Mouse (Mus musculus): ENCODE measurements around the gene Ldb2.

Gene Ldb2

DNA sequence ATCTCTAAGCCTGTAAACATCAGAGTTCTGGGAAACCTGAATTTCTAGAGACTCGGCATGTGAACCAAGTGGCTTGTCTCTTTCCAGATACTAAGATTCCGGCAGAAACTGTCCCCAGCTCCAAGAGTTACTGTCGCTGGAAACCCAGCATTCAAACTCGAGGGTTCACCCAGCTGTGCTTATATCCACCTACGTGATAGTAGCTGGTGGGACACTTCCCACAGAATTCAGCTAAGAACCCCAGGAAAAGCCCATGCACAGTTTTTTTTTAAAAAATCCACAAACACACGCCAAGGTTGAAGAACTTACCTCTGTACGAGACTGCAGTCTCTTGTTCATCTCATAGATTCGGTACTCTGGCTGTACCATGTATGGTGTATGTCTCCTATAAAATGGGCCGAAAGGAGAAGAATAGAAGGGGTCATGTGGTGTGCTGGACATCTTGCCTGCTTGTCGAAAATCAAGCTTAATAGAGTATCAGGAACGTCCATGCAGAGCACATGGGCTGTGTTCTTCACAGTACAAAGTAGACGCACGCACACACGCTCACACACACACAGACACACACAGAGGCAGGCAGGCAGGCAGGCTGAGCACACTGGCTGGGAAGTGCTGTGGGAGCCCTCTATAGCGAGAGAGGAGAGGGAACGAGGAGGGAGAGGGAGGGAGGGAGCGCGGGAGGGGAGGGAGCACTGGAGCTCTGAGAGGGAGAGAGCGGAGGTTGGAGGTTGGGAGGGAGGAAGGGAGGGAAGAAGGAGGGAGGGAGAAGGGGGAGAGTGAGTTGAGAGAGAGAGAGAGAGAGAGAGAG, at the start of gene Ldb2:
Ldb2 (minus strand) TSS at position 628 of the 808 bp plus-strand sequence.
- peak; percentile 36 for DNase-seq (ENCODE audit: low spot score)

DNA sequence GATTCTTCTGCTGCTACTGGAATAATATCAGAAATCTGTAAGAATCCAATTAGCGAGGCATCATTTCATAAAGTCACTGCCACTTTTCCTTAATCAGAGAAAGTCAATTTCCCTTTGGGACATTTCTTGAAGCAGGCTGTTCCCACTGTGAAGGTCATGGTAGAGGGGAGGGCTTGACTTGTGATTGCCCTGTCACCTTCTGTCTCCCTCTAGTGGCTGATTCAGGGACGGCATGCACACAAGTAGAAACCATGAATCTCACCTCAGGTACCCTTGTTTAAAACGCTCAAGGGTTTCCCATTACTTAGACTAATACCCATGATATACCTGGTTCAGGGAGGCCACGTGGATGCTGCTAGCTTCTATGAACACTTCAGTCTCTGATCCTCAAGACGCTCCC, 31.8 kb upstream of the Ldb2 start:
- peak; percentile 32 for DNase-seq (ENCODE audit: low spot score)

DNA sequence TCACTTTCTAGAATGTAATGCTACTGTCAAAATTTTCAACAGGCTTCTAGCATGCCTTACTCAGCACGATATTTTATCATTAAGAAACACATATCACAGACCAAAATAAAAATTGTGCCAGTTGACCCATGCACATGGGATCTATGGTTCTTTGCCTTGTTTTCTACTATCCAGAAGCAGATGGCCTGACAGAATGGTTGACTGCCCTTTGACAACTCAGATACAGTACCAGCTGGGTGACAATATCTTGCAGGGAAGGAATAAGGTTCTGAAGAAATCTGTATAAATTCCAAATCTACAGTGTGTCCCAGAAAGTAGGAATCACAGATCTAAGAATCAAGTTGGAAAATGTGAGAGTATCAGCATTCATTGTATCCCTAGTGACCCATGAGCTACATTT, 16.0 kb upstream of the Ldb2 start:
- DNase-seq (ENCODE audit: low spot score), result no peak

DNA sequence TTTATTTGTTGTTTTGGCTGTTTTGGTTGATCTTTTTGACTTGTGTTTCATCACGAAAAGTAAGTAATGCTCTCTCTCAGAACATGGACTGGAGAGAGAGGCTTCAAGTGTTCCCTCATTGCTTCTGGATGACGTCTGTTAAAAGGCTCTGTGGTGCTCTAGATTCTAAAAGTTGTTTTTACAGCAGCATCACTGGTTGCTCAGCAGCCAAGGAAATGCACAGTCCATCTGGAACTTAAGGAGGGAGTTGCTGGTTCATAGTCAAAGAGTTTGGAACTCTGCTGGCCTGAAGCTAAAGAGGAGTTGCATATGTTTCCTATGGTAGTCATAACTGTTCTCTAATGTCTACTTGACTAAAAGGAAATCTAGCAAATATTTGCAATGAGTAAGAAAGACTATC, 6.5 kb upstream of the Ldb2 start:
- DNase-seq (ENCODE audit: low spot score), result no peak

DNA sequence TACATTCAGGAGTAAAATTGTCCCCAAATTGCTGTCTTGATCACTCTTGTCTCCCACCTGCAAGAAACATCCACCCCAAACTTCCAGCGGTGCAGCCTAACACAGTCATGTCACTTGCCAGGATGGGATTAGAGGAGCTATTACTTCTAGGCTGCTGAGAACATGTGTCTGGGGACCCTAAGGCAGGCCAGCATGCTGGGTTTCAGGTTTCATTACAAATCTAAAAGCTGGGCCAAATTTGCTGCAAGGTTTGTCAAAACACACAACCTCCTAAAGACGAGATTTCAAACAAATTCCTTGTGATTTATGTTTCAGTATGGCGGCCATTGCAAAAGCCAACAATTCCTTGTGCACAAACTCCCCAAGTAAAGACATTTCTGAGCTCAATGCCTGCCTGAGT, 1.6 kb upstream of the Ldb2 start:
- DNase-seq (ENCODE audit: low spot score), result no peak

DNA sequence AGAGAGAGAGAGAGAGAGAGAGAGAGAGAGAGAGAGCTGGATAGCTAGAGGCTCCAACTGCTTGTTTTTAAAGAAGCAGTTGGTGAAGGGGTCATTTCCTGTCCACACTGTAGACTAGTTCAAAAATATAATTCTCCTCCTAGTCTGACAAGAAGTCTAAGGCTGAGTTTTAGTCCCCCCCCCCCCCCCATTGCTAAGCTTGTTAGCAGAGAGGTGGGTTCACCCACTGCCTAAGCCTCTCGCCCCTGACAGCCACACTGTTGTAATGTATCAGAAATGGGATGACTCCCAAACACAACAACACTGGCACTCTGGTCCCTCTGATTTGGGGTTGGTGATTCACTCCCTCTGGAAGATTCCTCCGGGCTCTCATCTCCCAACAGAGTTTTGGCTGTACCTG, 381 bp upstream of the Ldb2 start:
- no peak for DNase-seq (ENCODE audit: low spot score)

DNA sequence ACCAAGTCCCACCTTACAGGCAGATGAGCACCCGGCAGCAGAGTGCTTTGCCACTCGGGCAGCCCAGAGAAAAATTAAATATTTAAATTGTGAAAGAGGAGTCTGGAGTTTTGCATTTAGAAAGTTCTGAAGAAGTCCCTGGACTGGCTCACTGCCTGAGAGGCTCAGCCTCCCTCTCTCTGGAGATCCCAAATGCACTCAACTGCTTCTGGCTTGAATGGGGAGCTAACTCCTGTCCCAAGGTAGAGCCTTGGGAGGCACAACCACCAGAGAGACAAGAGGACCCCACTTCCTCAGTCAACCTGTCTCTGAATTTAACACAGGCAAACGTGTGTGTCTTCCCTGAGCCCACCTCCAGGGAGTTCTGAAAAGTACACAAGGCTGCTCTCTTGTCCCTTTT, 987 bp downstream of the Ldb2 start:
- no peak for DNase-seq (ENCODE audit: low spot score)

DNA sequence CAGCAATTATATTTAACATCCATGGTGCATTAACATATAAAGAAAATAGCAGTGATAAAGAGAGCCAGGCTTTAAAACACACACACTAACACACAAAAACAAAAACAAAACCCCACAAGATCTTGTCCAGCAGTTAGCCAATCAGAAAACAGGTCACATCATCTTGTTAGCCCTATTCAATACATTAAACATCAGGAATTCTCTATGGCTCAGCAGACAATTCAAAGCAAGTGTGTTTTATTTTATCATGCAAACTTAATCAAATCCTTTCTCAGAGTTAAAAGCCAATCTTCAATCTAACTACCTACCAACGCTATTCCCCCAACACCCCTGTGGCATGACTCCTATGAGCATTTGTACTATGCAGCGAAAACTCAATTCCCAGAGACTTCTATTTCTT, 1.4 kb downstream of the Ldb2 start:
- DNase-seq (ENCODE audit: low spot score), result no peak

DNA sequence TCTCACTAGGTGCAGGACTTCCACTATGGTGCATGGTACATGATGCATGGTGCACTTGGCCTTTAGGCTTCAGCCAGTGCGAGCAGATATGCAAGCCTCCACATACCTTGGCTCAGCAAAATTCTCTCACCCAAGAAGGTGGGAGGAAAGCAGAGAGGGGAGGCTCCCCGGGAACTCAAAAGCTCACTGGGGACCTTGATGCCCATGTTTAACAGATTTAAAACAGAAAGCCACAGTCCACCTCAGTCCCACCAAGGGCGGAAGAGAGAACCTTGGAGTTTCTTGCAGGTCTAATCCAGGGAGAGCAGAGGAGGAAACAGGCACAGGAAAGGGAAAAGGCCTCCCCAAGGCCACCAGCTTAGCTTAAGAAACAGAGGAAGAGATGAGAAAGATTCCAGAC, 14.9 kb downstream of the Ldb2 start:
- DNase-seq (ENCODE audit: low spot score), result no peak

DNA sequence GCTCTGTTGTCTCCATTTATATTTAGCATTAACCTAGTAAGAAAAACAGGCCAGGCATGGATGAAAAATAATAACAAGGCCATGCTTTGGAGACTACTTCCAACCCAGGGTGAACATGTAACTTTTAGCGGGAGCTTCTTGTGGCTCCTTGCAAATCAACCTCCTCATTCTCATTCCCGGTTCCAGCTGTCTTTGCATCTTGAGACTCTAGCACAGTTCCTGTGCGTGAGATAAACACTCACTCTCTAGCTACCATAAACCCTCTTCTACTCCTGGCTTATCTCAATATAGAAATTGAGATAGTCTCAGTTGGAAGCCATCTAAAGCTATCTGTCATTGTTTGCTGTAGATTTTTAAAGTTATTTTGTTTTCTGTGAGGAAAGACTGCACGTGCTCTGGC, 20.1 kb downstream of the Ldb2 start:
- no peak for DNase-seq (ENCODE audit: low spot score)

DNA sequence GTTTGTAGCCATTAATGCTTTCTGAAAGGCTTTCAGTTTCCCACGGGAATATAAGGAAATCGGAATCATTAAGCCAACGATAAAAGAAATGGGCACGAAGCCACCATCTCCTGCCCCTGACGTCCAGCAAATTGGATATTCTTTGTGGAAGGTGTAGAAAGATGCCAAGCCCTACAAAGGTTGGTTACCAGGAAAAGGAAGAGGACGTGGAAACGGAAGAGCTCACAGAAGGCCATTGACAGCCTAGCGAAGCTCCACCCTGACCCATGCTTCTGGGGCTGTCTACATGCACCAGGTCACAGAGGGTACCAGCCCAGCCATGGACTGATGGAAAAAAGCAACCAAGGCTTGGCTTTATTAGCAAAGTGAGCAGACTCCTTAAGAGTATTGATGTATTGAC, 31.0 kb downstream of the Ldb2 start:
- peak; percentile 21 for DNase-seq (ENCODE audit: low spot score)

DNA sequence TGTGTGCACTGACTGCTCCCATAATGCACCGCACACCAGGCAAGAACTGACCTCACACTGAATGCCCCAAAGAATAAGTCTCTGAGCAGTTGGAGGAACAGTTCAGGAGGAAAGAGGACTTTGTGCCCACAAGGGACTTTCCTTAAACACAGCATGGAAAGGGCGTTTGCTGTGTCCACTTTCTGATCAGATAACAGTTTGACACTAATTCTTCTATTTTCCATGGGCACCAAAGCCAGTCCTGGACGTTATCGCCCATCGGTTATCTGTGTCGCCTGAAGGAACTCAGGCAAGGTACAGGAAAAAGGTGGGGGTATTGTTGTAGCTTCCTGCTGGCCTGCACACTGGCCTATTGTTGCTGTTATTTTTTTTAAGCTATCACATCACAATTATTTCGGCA, 34.6 kb downstream of the Ldb2 start:
- DNase-seq (ENCODE audit: low spot score), result peak; percentile 83

DNA sequence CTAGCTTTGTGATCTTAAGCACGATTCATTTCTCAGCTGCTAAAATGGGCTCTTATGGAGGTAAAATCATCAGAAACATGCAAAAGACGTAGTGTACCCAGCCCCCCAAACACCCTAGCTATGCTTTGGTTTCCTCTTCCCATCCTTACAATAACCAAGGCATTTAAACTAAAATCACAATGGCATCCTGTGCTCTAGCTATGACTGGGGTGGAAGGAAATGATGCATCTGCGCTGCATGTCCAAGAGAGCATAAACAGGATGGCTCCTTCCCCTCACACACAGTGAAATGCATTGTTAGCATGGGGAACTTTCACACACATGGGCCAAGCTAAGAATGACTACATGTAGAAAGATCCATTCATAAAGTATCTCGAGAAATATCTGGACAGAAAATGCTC, 40.3 kb downstream of the Ldb2 start:
- peak; percentile 62 for DNase-seq (ENCODE audit: low spot score)

DNA sequence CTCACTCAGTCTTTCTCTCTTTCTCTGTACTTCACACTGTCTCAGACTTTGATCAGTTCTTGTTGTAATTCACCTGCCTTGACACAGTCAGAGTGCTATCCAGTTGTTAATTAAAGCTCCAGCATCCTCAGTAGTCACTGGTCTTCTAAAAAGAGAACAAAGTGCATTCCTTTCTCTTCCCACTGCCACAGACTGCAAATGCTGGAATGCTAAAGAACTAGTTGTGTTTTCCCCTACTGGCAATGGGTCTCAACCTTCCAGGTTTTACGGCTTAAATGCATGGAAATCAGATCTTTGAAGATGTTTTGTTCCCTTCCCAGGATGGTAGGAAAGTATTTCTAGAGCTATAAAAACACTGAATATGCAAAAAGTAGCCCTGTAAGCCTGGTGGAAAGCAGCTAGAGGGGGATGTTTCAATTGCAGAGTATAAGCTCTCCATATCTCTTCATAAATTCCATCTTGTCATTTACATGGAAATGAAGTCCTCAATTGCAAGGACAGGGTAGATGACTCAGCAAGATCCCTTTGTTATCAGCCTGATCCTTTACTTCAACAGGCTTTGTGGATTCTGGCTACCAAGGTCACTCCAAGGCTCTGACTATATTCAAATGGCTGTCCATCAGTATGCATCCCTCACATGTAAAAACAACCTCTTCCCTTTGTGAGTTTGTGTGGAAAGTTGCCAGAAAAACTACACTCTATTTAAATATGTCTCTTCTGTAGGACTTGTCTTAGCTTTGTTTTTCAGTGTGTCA, 45.1 kb downstream of the Ldb2 start:
- DNase-seq (ENCODE audit: low spot score), result no peak

DNA sequence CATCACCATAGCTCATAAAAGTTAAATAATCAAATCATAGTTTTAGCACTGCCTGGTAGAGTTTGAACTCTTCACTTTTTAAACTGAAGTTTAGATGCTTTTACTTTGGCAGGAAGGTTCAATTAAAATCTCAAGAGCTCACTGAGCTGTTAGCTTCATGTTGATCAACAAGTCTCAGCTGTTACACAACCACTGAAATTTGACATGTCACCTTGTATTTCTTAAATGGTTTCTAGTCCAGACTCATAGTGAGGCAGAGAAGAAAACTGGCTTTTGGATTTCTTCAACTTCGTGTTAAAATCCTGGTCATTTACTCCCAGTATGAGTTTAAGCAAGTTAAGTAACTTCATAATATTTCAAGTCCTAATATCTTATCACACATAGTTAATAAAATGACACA, 53.8 kb downstream of the Ldb2 start:
- no peak for DNase-seq (ENCODE audit: low spot score)

DNA sequence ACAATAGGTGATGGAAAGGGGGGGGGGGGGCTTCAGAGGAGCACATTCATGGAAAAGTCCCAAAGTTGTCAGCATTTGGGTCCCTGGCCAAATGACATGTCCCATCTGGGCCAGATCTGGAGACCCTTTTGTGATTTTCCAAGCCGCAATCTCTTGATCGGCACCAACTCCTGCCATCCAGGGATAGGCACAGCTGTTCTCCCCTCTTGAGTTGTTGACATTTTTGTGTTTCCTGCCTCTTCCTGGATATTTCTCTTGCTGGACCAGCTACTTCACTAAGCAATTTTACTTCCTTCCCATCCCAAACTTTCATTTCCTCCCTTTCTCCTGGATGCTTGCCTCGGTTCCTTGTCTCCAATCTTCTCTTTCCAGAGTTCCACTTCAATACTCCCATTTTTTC, 63.1 kb downstream of the Ldb2 start:
- peak; percentile 34 for DNase-seq (ENCODE audit: low spot score)

DNA sequence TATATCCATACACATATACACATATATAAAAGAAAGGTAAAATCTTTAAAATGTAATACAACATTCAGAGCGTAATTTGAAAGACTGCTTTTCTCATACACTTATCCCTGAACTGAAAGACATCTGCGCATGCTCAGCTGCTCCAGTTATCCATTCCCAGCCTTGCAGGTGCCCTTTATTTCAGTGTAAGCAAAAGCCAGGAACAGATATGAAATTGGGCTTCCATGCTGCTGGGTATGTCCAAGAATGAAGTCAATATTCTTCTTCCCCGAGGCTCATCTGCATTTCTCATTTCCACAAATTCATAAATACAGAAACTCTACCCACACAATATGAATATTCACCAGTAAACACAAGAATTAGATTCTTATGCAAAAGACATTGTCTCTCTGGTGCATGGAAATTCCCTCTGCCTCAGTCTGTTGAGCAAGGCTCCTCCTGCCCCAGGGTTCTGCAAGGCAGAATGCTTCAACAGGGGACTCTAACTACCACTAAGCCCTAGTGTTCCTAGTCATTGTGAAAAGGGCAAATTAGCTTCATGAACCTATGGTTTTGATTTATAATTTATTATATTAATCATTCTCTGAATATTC, 65.3 kb downstream of the Ldb2 start:
- no peak for DNase-seq (ENCODE audit: low spot score)

DNA sequence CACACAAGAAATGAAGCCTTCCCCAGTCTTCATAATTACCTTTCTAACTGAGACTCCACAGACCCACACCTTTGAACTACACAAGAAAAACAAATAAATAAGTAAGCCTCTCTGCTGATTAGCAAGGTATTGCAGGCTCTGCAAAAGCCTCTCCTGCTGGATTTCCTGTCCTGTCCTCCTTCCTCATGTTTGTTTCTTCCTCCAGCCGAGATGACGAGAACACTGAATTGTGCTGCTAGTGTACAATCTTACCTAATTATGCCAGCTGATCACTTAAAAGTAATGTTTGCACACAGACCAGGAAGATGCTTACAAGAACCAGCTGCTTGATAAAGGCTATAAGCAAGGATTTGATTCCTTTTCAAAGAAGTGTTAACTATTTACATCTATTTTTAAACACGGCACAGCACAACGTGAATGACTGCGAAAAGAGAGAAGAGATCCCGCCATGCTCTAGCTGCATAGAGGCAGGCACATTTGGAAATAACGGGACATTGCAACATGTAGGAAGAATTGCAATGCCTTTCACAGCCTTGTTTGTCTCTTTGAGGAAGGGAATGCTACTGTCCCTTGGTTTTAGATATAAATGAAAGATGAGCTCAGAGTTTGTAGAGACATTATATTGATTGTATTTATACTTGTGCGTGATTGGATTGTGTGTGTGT, 69.7 kb downstream of the Ldb2 start:
- no peak for DNase-seq (ENCODE audit: low spot score)

DNA sequence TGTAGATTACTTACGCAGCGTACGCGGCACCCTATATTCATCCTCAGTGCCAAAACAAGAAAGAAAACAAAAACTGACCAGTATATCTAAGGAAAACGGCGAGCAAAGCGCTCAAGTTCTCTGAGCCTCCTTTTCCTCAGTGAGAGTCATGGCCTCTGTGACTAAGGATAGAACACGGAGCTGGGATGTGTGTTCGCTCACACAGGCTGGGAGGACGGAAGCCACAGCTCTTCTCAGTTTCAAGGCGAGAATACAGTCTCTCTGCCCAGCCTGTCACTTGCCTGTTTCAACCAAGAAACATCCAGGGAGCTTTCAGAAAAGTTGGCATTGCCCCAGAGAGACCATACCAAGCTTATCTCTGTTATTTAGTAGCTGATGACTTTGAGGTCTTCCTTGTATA, 71.5 kb downstream of the Ldb2 start:
- no peak for DNase-seq (ENCODE audit: low spot score)

DNA sequence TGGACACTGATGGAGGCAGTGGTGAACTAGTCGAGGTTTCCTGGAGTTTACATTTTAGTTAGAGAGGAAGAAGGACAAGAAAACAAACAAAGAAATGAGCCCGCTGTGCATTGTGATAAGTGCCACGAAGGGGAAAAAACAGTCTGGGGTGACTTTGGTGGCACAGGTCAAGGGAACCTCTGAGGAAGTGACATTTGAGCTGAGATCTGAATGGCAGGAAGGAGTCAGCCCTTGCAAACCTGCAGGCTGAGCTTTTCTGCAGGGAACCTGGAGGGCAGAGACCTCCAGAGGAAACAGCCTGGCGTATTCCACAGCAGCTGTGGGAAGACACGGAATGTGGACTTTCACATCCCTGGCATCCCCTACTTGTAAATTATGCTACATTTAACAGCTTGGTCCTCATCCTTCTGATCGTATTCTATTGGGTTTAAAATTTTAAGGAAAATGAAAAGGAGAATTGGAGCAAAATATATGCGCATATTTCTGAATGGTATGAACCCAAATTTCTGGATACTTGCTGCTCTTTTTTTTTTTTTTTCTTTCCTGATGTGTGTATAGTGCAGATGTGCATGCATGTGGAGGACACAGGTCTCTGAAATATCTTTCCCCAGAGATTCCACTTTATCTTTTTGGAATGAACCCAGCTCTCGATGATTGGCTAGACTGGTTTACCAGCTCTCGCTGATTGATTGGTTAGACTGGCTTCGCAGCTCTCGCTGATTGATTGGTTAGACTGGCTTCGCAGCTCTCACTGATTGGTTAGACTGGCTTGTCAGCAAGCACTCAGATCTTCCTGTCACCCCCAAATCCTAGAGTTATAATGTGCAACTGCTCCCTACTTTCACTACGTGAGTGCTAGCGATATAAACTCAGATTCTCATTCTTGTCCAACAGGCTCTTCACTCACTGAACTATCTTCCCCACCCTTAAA, 72.7 kb downstream of the Ldb2 start:
- DNase-seq (ENCODE audit: low spot score), result peak; percentile 10

DNA sequence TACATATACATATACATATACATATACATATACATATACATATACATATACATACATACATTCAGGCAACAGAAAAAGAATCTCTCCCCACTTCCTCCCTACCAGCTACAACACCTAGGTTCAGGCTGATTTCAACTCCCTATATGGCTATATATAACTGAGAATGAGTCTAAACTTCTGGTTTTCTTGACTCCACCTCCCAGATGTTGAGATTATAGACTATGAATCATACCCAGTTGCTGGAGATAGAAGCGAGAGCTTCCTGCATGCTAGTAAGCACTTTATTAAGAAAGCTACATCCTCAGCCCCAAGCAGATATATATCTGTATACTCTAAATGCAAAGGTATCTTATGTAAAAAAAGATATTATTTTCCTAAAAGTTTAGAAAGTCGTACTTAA, 74.0 kb downstream of the Ldb2 start:
- no peak for DNase-seq (ENCODE audit: low spot score)

DNA sequence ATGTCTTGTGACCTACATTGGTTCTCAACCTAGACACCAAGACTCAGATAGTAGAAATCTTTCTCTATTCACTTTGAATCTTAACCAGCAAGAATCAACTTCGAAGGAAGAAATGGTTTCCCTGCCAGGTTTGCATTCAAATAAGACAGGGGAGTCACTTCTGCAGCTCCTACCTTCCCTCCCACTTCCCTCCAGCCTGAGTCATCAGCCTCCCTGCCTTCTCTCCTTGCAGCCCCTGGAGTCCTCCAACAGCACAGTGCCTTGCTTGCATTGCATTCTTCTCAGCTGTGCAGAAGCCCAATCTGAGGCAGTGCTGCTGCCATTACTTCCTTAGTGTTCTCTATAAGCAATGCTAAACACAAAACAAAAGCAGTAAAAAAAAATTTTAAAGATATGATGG, 79.6 kb downstream of the Ldb2 start:
- no peak for DNase-seq (ENCODE audit: low spot score)

All from lung, postnatal 25 days (tissue).